Mouse (Mus musculus) G1E (cell line): Measurements from ENCODE around the gene Adcy6.

Source experiments
- CTCF ChIP-seq: IDR thresholded peaks from 2 replicates; pipeline ENCODE4 v1.5.1; 2012; ENCODE audit warnings: low read depth, low read length, inconsistent platforms, mixed read lengths
- GATA1 ChIP-seq: IDR thresholded peaks from 2 replicates; pipeline ENCODE4 v1.6.1; 2012; ENCODE audit warnings: borderline replicate concordance, low read length, inconsistent platforms, mixed read lengths
- POLR2AphosphoS5 ChIP-seq: IDR thresholded peaks from 2 replicates; pipeline ENCODE4 v1.6.1; 2012; ENCODE audit warnings: low read depth, low read length, inconsistent platforms; ENCODE audit not compliant: insufficient replicate concordance
- TAL1 ChIP-seq: conservative IDR thresholded peaks from 2 replicates; pipeline ENCODE4 v1.6.1; 2012; ENCODE audit warnings: low read depth, low read length, inconsistent platforms, mixed read lengths

- TF ChIP-seq POLR2AphosphoS5 (no peak), TAL1 (no peak), GATA1 (no peak), CTCF (no peak)
Measured at GRCm38 (mm10) chr15:98630540-98630939, 20.7 kb upstream of the Adcy6 start, which contains the start of gene Cacnb3.
